Mouse (Mus musculus): ENCODE data around the gene Tnfaip8l3. TPM values are rescaled to one million over a fixed set of nuclear protein-coding genes. Genes with fewer than 3 reads are reported as not detected.

Gene Tnfaip8l3
- polyA plus RNA-seq (2012; rRNA removed) (1.3 and 1.7 TPM in 2 replicates), polyA plus RNA-seq (2014; fragmentation: Nextera tagmentation; extraction: Ambion mirVana) (1.8 and 2.3 TPM in 2 replicates)

DNA sequence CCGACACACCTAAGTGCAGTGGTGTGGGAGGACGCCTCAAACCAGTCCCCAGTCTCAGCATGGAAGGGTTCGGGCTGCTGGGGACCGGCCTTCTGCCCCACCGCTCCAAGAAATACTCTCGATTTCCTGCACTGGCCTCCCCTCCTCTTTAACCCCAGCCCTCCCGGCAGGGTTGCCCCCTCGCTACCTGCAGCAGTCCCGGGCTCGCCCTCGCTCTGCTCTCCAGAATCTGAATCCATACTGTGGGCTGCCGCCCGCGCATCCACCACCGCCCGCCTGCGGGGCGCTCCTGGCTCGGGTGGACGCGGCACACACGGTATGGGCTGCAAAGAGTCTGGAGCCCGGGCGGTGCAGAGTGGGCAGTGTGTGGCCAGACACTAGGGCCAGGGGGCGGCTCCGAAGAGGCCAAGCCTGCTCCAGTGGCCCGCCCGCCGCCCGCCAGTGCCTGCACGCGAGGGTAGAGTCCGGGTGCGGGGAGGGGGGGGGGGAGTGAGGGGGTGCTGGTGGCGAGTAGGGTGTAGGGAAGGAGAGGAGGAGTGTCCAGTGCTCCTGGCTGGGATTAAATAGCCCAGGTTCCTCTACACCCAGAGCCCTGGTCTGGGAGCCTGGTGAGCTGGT is at the start of gene Tnfaip8l3:
Gene Tnfaip8l3, minus strand, starts transcription at position 357 of the 618 bp plus-strand sequence.
- Histone ChIP-seq H3K4me1 (ENCODE audit: control insufficient read depth, insufficient read depth, low read length) (peaks cover 10% of the 10 kb centered on the region), H3K9me3 (ENCODE audit: control insufficient read depth, low read length) (no peaks in the 10 kb centered on the region), H3K4me2 (replicated peaks; ENCODE audit: low read depth, low read length, severe bottlenecking) (peak within 1 kb of the TSS; percentile 98), H3K36me3 (ENCODE audit: control insufficient read depth, insufficient read depth, low read length) (no peaks in the 10 kb centered on the region), H3K9ac (ENCODE audit: low read depth, low read length, severe bottlenecking) (peak within 1 kb of the TSS; percentile 61), H3K4me3 (replicated peaks; ENCODE audit: low read length) (peak within 1 kb of the TSS; percentile 52), H3K27me3 (ENCODE audit: control insufficient read depth, insufficient read depth, low read length) (peaks cover 4% of the 10 kb centered on the region; the same call in 1 of the 2 replicates), H3K27ac (replicated peaks; ENCODE audit: low read depth, low read length) (no peak within 1 kb of the TSS)
- no peak for TF ChIP-seq POLR2A (IDR thresholded peaks at IDR 0.05; ENCODE audit: borderline replicate concordance, extremely low read depth, insufficient read depth, insufficient read length)
- DNase-seq (ENCODE audit: low spot score) (no peak), ATAC-seq (ENCODE audit: low FRiP score, low read depth) (peak; percentile 60)
- WGBS: 1% methylated on average over 33 of the region's 35 CpGs

- Histone ChIP-seq H3K4me1 (ENCODE audit: control insufficient read depth, insufficient read depth, low read length) (no peaks in the 10 kb centered on the region), H3K9me3 (ENCODE audit: control insufficient read depth, low read length) (peaks cover 8% of the 10 kb centered on the region), H3K4me2 (replicated peaks; ENCODE audit: low read depth, low read length, severe bottlenecking) (no peak overlapping the region), H3K4me3 (replicated peaks; ENCODE audit: low read length) (no peak overlapping the region), H3K9ac (ENCODE audit: low read depth, low read length, severe bottlenecking) (no peak overlapping the region), H3K36me3 (ENCODE audit: control insufficient read depth, insufficient read depth, low read length) (no peaks in the 10 kb centered on the region), H3K27me3 (ENCODE audit: control insufficient read depth, insufficient read depth, low read length) (no peaks in the 10 kb centered on the region), H3K27ac (replicated peaks; ENCODE audit: low read depth, low read length) (no peak overlapping the region)
- DNase-seq (ENCODE audit: low spot score) (no peak), ATAC-seq (ENCODE audit: low FRiP score, low read depth) (no peak)
- no peak for TF ChIP-seq POLR2A (IDR thresholded peaks at IDR 0.05; ENCODE audit: borderline replicate concordance, extremely low read depth, insufficient read depth, insufficient read length)
These were observed 44.5 kb upstream of the Tnfaip8l3 start for GRCm38 (mm10) chr9:54112726-54113125.

GRCm38 (mm10) chr9:54098636-54099035 is 30.4 kb upstream of the Tnfaip8l3 start:
- ATAC-seq (ENCODE audit: low FRiP score, low read depth) (no peak), DNase-seq (ENCODE audit: low spot score) (no peak)
- H3K4me2 ChIP-seq (replicated peaks; ENCODE audit: low read depth, low read length, severe bottlenecking): no peak overlapping the region
- no peak overlapping the region for H3K9ac ChIP-seq (ENCODE audit: low read depth, low read length, severe bottlenecking)
- H3K4me1 ChIP-seq (ENCODE audit: control insufficient read depth, insufficient read depth, low read length): no peaks in the 10 kb centered on the region
- no peak overlapping the region for H3K27ac ChIP-seq (replicated peaks; ENCODE audit: low read depth, low read length)
- no peak overlapping the region for H3K4me3 ChIP-seq (replicated peaks; ENCODE audit: low read length)
- H3K27me3 ChIP-seq (ENCODE audit: control insufficient read depth, insufficient read depth, low read length): no peaks in the 10 kb centered on the region
- H3K9me3 ChIP-seq (ENCODE audit: control insufficient read depth, low read length): no peaks in the 10 kb centered on the region
- no peaks in the 10 kb centered on the region for H3K36me3 ChIP-seq (ENCODE audit: control insufficient read depth, insufficient read depth, low read length)
- no peak for TF ChIP-seq POLR2A (IDR thresholded peaks at IDR 0.05; ENCODE audit: borderline replicate concordance, extremely low read depth, insufficient read depth, insufficient read length)

- no peak overlapping the region for H3K27ac ChIP-seq (replicated peaks; ENCODE audit: low read depth, low read length)
- no peaks in the 10 kb centered on the region for H3K36me3 ChIP-seq (ENCODE audit: control insufficient read depth, insufficient read depth, low read length)
- DNase-seq (ENCODE audit: low spot score) (no peak), ATAC-seq (ENCODE audit: low FRiP score, low read depth) (no peak)
- no peak overlapping the region for H3K4me3 ChIP-seq (replicated peaks; ENCODE audit: low read length)
- H3K4me2 ChIP-seq (replicated peaks; ENCODE audit: low read depth, low read length, severe bottlenecking): no peak overlapping the region
- WGBS: 57% methylated on average over 6 of the region's 6 CpGs
- TF ChIP-seq POLR2A (IDR thresholded peaks at IDR 0.05; ENCODE audit: borderline replicate concordance, extremely low read depth, insufficient read depth, insufficient read length): no peak
- no peaks in the 10 kb centered on the region for H3K9me3 ChIP-seq (ENCODE audit: control insufficient read depth, low read length)
- no peaks in the 10 kb centered on the region for H3K27me3 ChIP-seq (ENCODE audit: control insufficient read depth, insufficient read depth, low read length)
- no peaks in the 10 kb centered on the region for H3K4me1 ChIP-seq (ENCODE audit: control insufficient read depth, insufficient read depth, low read length)
- no peak overlapping the region for H3K9ac ChIP-seq (ENCODE audit: low read depth, low read length, severe bottlenecking)
These were observed 28.9 kb upstream of the Tnfaip8l3 start for GRCm38 (mm10) chr9:54097091-54097490.

DNA sequence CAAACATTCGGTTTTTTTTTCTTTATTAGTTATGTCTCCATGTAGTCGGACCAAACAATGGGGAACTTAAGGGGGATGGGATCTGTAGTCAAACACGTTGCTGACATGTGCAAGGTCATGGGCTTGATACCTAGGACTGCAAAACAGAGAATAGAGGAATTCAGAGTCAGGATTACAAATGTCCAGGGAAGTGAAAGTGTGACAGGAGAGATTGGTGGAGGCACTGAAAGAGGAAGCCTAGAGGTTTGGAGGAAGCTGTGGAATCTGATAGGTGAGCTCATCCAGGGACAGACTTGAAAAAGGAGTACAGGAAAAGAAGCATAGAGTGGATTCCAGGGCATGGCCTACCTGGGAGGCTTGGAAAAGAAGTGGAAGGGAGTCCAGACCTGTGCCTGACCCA is 16.1 kb upstream of the Tnfaip8l3 start:
- TF ChIP-seq POLR2A (IDR thresholded peaks at IDR 0.05; ENCODE audit: borderline replicate concordance, extremely low read depth, insufficient read depth, insufficient read length): no peak
- Histone ChIP-seq H3K4me2 (replicated peaks; ENCODE audit: low read depth, low read length, severe bottlenecking) (no peak overlapping the region), H3K27me3 (ENCODE audit: control insufficient read depth, insufficient read depth, low read length) (no peaks in the 10 kb centered on the region), H3K4me1 (ENCODE audit: control insufficient read depth, insufficient read depth, low read length) (no peaks in the 10 kb centered on the region), H3K27ac (replicated peaks; ENCODE audit: low read depth, low read length) (no peak overlapping the region), H3K9me3 (ENCODE audit: control insufficient read depth, low read length) (no peaks in the 10 kb centered on the region), H3K9ac (ENCODE audit: low read depth, low read length, severe bottlenecking) (no peak overlapping the region), H3K36me3 (ENCODE audit: control insufficient read depth, insufficient read depth, low read length) (no peaks in the 10 kb centered on the region), H3K4me3 (replicated peaks; ENCODE audit: low read length) (no peak overlapping the region)
- DNase-seq (ENCODE audit: low spot score) (no peak), ATAC-seq (ENCODE audit: low FRiP score, low read depth) (no peak)
- 78% methylated on average over 3 of the region's 3 CpGs for WGBS

All from limb, embryonic 14.5 days (tissue).